Mouse (Mus musculus) C2C12 (cell line): ENCODE data around the gene 1700023F06Rik.

Experiments used
- CEBPB ChIP-seq: IDR thresholded peaks from one replicate; pipeline ENCODE4 v1.6.1; 2011; ENCODE audit warnings: low read depth, mild to moderate bottlenecking, control low read depth, moderate library complexity
- CTCF ChIP-seq: IDR thresholded peaks from one replicate; pipeline ENCODE4 v1.5.1; 2011; ENCODE audit not compliant: control insufficient read depth, insufficient read depth, insufficient read length
- FOSL1 ChIP-seq: IDR thresholded peaks from one replicate; pipeline ENCODE4 v1.8.0; 2011; ENCODE audit warnings: mild to moderate bottlenecking, low read length; ENCODE audit not compliant: poor library complexity, insufficient read depth, severe bottlenecking
- MAX ChIP-seq: IDR thresholded peaks from one replicate; pipeline ENCODE4 v1.6.1; 2011; ENCODE audit warnings: mild to moderate bottlenecking, control low read depth
- MYOD1 ChIP-seq: IDR thresholded peaks from one replicate; pipeline ENCODE4 v1.6.1; 2011; ENCODE audit warnings: low read depth; ENCODE audit not compliant: control insufficient read depth, insufficient read length
- MYOG ChIP-seq: IDR thresholded peaks from one replicate; pipeline ENCODE4 v1.6.1; 2011; ENCODE audit not compliant: control insufficient read depth, insufficient read length; ENCODE audit errors: extremely low read depth
- USF1 ChIP-seq: IDR thresholded peaks from one replicate; pipeline ENCODE4 v1.6.1; 2011; ENCODE audit warnings: low read depth, mild to moderate bottlenecking, control low read depth, moderate library complexity

DNA sequence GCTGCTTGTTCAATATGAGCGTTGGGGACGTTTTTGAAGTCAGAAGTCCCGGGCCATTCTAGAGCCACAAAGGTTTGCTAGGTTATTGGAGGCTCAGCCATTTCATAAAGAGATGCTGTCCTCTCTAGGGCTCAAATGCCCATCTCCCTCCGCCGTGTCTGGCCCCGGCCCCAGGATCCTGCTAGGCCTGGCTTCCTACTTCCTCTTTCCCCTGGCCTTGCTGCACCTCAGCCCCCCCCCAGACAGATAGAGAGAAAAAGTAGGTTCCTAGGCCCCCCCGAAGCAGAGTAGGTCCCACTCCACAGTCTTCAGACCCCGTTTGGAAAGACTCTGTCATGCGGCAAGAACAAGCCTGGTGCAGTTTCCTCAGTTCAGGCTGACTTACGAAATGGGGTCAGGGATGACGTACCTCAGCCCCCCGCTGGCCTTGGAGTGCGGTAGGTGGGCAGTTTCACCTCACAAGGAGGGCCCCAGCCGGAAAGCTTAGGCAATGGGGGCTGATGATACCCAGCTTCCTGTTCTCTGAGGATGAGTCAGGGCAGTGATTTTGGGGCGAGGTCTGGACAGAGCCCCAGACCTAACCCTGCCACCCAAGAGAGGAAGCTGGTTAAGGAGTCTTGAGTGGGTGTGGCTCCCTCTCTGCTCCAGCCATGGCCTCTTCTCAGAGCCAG, 30.4 kb downstream of the 1700023F06Rik start:
- TF ChIP-seq MAX (no peak), CTCF (no peak), MYOD1 (no peak), USF1 (no peak), CEBPB (no peak), MYOG (no peak), FOSL1 (no peak)
